Mouse (Mus musculus) heart, embryonic 12.5 days (tissue): ENCODE measurements around the gene Plg. TPM values are rescaled to one million over a fixed set of nuclear protein-coding genes. Genes with fewer than 3 reads are reported as not detected.

ENCODE experiments used
- ATAC-seq: fragments of 200-750 bp; cut with Nextera tagmentation; 2 replicates; pipeline ENCODE4 v1.8.0; 2017; ENCODE audit warnings: moderate TSS enrichment, moderate library complexity; ENCODE audit not compliant: insufficient number of reproducible peaks, low FRiP score
- H3K27ac ChIP-seq: fragments of 300-500 bp; sonication (generic); 2 replicates; pipeline ENCODE4 v1.5.1; 2016; ENCODE audit warnings: mild to moderate bottlenecking, moderate library complexity; ENCODE audit not compliant: poor library complexity, severe bottlenecking
- H3K27me3 ChIP-seq: fragments of 300-500 bp; sonication (generic); replicated peaks from 2 replicates; pipeline ENCODE4 v1.6.1; 2016; ENCODE audit warnings: mild to moderate bottlenecking, moderate library complexity
- H3K36me3 ChIP-seq: fragments of 300-500 bp; sonication (generic); 2 replicates; pipeline ENCODE4 v1.6.1; 2016; ENCODE audit warnings: mild to moderate bottlenecking, moderate library complexity
- H3K4me1 ChIP-seq: fragments of 300-500 bp; sonication (generic); replicated peaks from 2 replicates; pipeline ENCODE4 v1.6.1; 2016; ENCODE audit warnings: mild to moderate bottlenecking
- H3K4me2 ChIP-seq: fragments of 300-500 bp; sonication (generic); 2 replicates; pipeline ENCODE4 v1.6.1; 2016; ENCODE audit warnings: mild to moderate bottlenecking, moderate library complexity
- H3K4me3 ChIP-seq: fragments of 300-500 bp; sonication (generic); 2 replicates; pipeline ENCODE4 v1.5.1; 2016; ENCODE audit warnings: mild to moderate bottlenecking
- H3K9ac ChIP-seq: fragments of 300-500 bp; sonication (generic); 2 replicates; pipeline ENCODE4 v1.6.1; 2016; ENCODE audit warnings: mild to moderate bottlenecking, moderate library complexity
- H3K9me3 ChIP-seq: fragments of 300-500 bp; sonication (generic); replicated peaks from 2 replicates; pipeline ENCODE4 v1.6.1; 2016; ENCODE audit warnings: mild to moderate bottlenecking, moderate library complexity
- WGBS: fragments of 180-500 bp; shearing (Covaris S2); methylation state at CpG from one replicate; pipeline ENCODE4 v1.1.7; 2016; 5-methylcytosine and 5-hydroxymethylcytosine counted together
- polyA plus RNA-seq: library from polyadenylated mRNA; unstranded; fragments of >200 nt; fragmentation: Nextera tagmentation; extraction: Ambion mirVana; gene quantifications from 2 replicates; pipeline ENCODE4 v1.2.1, GENCODE M21; 2016

The Plg gene
- polyA plus RNA-seq, 1 experiment from 2014 or later = 2.2 TPM

DNA sequence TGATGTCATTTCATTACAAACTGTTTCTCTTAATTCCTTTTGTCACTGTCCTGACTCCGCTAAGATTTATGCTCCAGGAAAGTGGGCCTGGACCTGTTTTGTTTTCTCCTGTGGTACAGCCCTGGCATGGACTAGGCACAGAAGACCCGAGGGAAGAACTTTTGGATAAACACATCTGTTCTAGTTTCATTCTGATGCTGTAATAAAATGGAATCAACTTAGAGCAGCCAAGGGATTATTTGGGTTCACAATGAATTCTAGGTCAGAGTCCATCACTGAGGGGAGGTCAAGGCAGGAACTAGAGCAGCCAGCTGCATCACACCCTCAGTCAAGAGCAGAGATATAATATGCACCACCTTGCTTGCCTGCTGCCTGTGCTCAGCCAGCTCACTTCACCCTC, 9.4 kb downstream of the Plg start:
- no peaks in the 10 kb centered on the region for H3K4me1 ChIP-seq
- no peak overlapping the region for H3K4me2 ChIP-seq
- no peak overlapping the region for H3K27ac ChIP-seq
- no peak overlapping the region for H3K9ac ChIP-seq
- no peaks in the 10 kb centered on the region; the same call in 1 of the 2 replicates for H3K27me3 ChIP-seq
- WGBS = 81% methylated on average over 2 of the region's 2 CpGs
- no peak for ATAC-seq
- no peaks in the 10 kb centered on the region for H3K36me3 ChIP-seq
- H3K4me3 ChIP-seq = no peak overlapping the region
- peaks cover 13% of the 10 kb centered on the region for H3K9me3 ChIP-seq

DNA sequence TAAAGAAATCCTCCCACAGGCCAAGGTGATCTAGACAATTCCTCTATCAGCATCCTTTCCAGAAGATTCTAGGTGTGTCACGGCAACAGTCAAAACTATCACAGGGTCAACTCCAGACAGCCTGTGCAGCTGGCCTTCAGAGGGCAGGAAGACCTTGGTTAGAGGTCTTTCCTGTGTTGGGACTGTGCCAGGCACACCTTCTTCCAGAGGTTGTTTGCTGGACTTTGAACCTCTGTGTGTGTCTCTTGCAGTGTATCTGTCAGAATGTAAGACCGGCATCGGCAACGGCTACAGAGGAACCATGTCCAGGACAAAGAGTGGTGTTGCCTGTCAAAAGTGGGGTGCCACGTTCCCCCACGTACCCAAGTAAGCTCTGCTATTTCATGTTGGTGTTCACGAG, 9.8 kb downstream of the Plg start:
- no peak overlapping the region for H3K4me2 ChIP-seq
- WGBS = 89% methylated on average over 7 of the region's 7 CpGs
- H3K4me1 ChIP-seq = no peaks in the 10 kb centered on the region
- H3K9me3 ChIP-seq = peaks cover 13% of the 10 kb centered on the region
- no peaks in the 10 kb centered on the region for H3K36me3 ChIP-seq
- H3K9ac ChIP-seq = no peak overlapping the region
- no peaks in the 10 kb centered on the region; the same call in 1 of the 2 replicates for H3K27me3 ChIP-seq
- no peak overlapping the region for H3K27ac ChIP-seq
- H3K4me3 ChIP-seq = no peak overlapping the region
- ATAC-seq = no peak

DNA sequence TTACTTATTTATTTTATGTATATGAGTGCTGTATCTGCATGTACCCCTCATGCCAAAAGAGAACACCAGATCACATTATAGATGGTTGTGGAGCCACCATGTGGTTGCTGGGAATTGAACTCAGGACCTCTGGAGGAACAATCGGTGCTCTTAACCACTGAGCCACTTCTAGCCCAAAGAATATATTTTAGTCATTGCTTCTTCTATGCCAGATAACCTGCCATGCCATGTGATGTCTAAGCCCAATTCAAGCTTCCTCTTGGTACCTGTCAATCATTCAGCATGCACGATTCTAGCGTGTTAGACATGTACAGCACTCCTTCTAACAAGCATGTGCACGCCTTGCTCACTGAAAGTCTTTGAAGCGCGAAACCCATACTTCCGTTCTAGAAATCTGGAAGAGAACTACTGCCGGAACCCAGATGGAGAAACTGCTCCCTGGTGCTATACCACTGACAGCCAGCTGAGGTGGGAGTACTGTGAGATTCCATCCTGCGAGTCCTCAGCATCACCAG, 17.8 kb downstream of the Plg start:
- H3K4me2 ChIP-seq = no peak overlapping the region
- H3K4me3 ChIP-seq = no peak overlapping the region
- 88% methylated on average over 9 of the region's 9 CpGs for WGBS

DNA sequence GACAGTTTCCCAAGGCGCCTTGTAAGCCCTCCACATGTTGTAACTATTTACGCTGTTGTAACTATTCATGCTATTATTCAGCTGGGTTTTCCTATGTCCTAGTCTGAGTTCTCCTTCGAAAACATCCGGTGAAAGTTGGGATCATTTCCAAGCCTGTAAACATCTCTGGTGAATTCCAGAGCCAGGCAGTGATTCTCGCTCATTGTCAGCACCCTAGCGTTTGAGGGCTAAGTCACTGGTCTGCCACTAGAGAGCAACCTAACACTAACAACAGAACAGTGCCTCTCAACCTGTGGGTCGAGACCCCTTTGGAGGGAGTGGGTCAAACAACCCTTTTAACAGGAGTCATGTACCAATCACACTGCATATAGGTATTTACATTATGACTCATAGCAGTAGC, 25.0 kb downstream of the Plg start:
- Histone ChIP-seq H3K4me1 (no peaks in the 10 kb centered on the region), H3K9ac (no peak overlapping the region), H3K27ac (no peak overlapping the region), H3K27me3 (no peaks in the 10 kb centered on the region), H3K4me3 (no peak overlapping the region), H3K9me3 (peaks cover 25% of the 10 kb centered on the region), H3K4me2 (no peak overlapping the region), H3K36me3 (no peaks in the 10 kb centered on the region)
- ATAC-seq = no peak
- WGBS = 65% methylated on average over 7 of the region's 7 CpGs

More for the DNA sequence above, 17.8 kb downstream of the Plg start:
- no peak for ATAC-seq
- Histone ChIP-seq H3K27ac (no peak overlapping the region), H3K4me1 (no peaks in the 10 kb centered on the region), H3K36me3 (no peaks in the 10 kb centered on the region), H3K9me3 (peaks cover 13% of the 10 kb centered on the region), H3K27me3 (peaks cover 3% of the 10 kb centered on the region; the same call in 1 of the 2 replicates), H3K9ac (no peak overlapping the region)

DNA sequence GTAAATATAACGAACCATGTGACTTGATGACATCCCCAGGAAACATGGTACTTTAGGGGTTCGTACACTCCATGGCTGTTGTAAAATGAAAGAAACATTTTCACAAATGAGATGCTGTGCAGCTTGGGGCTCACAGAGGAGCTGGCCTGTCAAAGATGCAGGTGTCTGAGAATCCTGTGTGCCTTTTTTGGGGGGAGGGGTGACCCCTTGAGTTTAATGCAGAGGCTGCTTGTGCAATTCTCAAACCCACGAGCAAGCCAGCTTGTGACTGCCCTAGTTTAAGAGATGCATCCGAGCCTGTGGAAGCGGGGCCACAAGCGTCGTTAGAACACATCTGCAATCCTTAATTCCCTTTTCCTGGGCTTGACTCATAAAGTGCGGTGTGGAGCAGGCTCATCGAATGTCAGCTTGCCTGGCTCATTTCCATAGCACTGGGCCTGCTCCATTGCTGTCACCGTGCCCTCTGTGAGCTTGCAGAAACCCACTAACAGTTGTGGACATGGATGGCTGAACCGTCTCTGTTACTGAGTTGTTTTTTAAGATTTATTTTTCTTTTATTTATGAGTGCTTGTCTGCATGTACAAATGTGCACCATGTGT, 31.0 kb downstream of the Plg start:
- no peak overlapping the region for H3K9ac ChIP-seq
- WGBS = 84% methylated on average over 11 of the region's 11 CpGs
- H3K4me2 ChIP-seq = no peak overlapping the region
- H3K36me3 ChIP-seq = no peaks in the 10 kb centered on the region
- H3K27me3 ChIP-seq = no peaks in the 10 kb centered on the region
- H3K4me3 ChIP-seq = no peak overlapping the region
- H3K27ac ChIP-seq = no peak overlapping the region
- no peak for ATAC-seq
- peaks cover 8% of the 10 kb centered on the region; the same call in 1 of the 2 replicates for H3K4me1 ChIP-seq
- H3K9me3 ChIP-seq = peaks cover 18% of the 10 kb centered on the region

DNA sequence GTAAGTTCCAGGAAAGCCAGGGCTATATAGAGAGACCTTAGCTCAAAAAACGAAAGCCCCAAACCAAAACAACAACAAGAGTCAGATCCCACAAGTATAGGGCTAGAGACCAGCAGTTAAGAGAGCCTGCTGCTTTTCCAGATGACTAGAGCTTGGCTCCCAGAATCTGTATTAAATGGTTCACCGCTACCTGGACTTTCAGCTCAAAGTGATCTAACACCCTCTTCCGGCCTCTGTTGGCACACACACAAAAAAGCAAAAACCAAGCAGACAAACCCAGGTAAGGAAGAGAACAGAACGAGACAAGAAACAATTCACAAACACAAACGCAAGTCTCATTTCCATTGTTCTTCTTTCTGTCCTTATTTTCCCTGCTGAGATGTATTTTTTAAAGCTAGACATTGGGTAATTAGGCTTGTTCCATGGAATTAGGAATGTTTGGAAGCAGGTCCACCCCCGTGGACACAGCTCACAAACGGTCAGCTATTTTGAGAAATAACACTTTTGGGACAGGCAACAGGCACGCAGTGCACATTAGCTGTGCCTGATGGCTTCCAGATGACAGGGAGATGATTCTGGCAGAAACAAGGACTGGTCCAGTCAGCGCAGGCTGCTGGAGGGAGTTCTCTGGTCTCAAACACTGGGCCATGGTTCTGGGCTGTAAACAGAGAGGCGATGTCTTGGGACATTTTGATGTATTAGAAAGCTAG, 33.9 kb downstream of the Plg start:
- Histone ChIP-seq H3K4me3 (no peak overlapping the region), H3K27ac (peak overlapping the region; percentile 41), H3K9me3 (no peaks in the 10 kb centered on the region), H3K36me3 (no peaks in the 10 kb centered on the region), H3K27me3 (no peaks in the 10 kb centered on the region), H3K4me1 (peaks cover 17% of the 10 kb centered on the region), H3K4me2 (no peak overlapping the region), H3K9ac (no peak overlapping the region)
- 51% methylated on average over 10 of the region's 10 CpGs for WGBS
- ATAC-seq = no peak

DNA sequence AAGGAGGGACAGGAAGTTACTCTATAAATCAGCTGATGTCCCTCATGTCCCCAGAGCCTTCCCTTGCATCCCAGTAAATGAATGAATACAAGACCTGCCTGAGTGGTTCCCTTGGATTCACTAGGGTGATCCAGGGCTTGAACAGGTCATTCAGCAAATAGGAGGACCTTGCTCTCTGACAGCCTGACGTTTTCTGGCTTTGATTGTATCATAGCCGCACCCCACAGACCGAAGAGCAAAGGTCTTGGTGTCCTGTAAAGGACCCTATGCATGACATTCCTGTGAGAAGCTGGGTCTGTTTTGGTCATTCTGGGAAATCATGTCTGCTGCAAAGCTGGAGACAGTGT, 34.5 kb downstream of the Plg start:
- H3K4me1 ChIP-seq = peaks cover 17% of the 10 kb centered on the region
- H3K4me3 ChIP-seq = no peak overlapping the region
- ATAC-seq = no peak
- no peak overlapping the region for H3K4me2 ChIP-seq
- H3K27me3 ChIP-seq = no peaks in the 10 kb centered on the region
- no peak overlapping the region for H3K9ac ChIP-seq
- H3K27ac ChIP-seq = peak overlapping the region; percentile 41; the same call in 1 of the 2 replicates
- 77% methylated on average over 3 of the region's 3 CpGs for WGBS
- H3K9me3 ChIP-seq = no peaks in the 10 kb centered on the region
- H3K36me3 ChIP-seq = no peaks in the 10 kb centered on the region

DNA sequence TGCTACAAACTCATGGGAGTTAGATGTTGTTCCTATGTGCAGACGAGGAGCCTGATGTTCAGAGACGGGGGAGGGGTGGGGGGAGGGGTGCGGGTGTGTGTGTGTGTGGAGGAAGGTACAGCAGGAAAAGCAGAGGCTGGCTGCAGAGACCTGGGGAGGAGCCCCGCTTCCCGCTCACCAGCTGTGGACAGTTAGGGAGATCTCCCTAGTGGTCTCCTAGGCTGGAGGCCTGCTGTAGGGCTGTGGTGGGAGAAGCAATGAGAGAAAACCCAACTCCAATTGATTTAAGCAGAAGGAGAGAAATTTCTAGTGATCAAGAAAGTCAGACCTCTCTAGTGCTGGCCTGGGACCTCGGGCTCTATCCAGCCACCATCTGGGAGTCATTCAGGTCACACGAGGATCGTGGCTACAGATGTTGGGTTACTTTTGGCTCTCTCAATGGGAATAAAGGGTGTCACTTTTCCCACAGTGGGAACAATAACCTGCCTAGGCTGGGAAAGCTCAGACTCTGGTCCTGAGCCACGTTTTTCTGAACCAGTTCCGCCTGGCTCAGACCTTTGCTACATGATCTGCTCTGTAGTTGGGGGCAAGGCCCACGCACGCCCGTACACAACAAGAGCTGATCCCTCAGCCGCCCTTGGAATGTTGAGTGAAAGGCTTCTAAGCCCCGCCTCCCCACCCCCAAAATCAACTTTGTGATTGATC, 36.8 kb downstream of the Plg start:
- no peak overlapping the region for H3K27ac ChIP-seq
- no peak for ATAC-seq
- no peak overlapping the region for H3K9ac ChIP-seq
- H3K4me3 ChIP-seq = no peak overlapping the region
- peaks cover 23% of the 10 kb centered on the region for H3K4me1 ChIP-seq
- no peak overlapping the region for H3K4me2 ChIP-seq
- H3K36me3 ChIP-seq = no peaks in the 10 kb centered on the region
- WGBS = 51% methylated on average over 15 of the region's 15 CpGs
- no peaks in the 10 kb centered on the region for H3K9me3 ChIP-seq
- no peaks in the 10 kb centered on the region for H3K27me3 ChIP-seq

DNA sequence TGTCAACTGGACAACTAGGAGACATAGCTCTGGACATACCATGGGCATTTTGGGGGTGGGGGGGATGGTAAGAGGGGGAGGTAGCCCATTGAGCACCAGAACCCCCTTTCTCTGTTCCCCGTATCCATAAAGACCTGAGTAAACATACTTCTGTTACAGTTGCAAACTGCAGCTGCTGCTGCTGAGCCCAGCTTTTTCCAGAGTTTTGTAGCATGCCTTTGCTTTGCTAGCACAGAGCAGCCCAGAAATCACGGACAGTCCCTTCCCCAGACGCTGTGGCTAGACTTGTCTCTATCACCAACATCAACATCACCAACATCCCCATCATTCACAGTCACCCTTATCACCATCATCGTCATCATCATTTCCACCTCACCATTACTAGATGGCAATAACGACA, 37.3 kb downstream of the Plg start:
- H3K27ac ChIP-seq = no peak overlapping the region
- ATAC-seq = no peak
- WGBS = 56% methylated on average over 5 of the region's 5 CpGs
- no peak overlapping the region for H3K4me2 ChIP-seq
- H3K4me3 ChIP-seq = no peak overlapping the region
- no peaks in the 10 kb centered on the region for H3K27me3 ChIP-seq
- H3K4me1 ChIP-seq = peaks cover 25% of the 10 kb centered on the region
- no peaks in the 10 kb centered on the region for H3K36me3 ChIP-seq
- H3K9me3 ChIP-seq = no peaks in the 10 kb centered on the region
- no peak overlapping the region for H3K9ac ChIP-seq

DNA sequence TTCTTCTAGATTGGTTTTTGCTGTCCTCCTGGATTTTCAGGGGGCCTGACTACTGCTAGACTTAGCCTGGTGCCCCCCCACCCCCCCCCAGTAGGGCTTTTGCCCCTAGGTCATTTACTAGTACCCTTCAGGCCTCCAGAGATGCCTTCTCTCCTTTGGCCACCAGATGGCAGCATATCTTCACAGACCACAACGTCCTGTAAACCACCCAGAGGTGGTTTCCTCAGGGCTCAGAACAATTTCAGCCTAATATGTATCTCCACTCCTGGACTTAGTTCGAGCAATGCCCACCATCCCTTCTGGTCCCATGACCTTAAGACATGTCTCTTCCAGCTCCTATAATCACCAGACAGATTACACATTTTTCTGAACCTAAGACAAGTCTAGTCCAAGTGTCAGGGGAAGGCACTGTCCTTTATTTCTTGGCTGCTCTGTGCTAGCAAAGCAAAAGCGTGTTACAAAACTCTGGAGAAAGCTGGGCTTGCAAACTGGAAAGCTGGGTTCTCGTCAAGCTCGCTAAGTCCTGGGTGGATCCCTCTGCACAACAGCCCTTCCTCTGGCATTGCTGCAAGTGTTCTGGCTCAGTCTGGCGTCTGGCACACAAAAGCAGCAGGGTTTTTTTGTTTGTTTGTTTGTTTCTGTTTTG, 38.0 kb downstream of the Plg start:
- Histone ChIP-seq H3K4me1 (peaks cover 27% of the 10 kb centered on the region), H3K4me3 (no peak overlapping the region), H3K27me3 (no peaks in the 10 kb centered on the region), H3K4me2 (no peak overlapping the region), H3K36me3 (no peaks in the 10 kb centered on the region), H3K9me3 (no peaks in the 10 kb centered on the region), H3K9ac (no peak overlapping the region), H3K27ac (no peak overlapping the region)
- ATAC-seq = no peak
- WGBS = 45% methylated on average over 6 of the region's 6 CpGs

DNA sequence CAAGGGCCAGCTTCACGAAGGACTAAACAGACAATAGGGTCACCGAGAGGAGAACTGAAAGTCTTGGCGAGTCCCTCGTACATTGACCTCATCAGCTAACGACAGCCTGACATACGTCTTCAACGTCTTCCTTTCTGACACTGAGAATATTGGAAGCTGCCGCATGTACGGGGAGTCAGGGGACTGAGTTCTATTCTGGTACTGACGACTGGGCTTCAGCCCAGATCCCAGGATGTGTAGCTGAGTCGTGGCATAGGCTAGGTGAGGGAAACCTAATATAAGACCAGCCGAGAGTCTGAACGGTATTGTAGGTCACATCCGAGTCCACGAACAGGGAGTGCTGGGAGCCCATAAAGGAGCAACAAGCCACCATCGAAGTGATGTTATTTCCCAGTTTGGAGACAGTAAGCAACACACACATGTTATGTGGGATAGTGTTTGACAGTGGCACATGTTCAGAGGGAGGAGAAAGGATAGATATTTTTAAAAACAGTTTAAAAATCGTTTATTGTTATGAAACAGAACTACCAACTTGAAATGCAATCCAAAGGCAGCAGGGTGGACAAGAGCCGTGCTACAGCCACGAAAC, 41.2 kb downstream of the Plg start:
- no peak overlapping the region for H3K27ac ChIP-seq
- no peak overlapping the region for H3K4me3 ChIP-seq
- no peaks in the 10 kb centered on the region for H3K27me3 ChIP-seq
- no peaks in the 10 kb centered on the region for H3K9me3 ChIP-seq
- H3K9ac ChIP-seq = no peak overlapping the region
- H3K36me3 ChIP-seq = no peaks in the 10 kb centered on the region
- peaks cover 27% of the 10 kb centered on the region for H3K4me1 ChIP-seq
- 65% methylated on average over 19 of the region's 19 CpGs for WGBS
- ATAC-seq = no peak
- no peak overlapping the region for H3K4me2 ChIP-seq
